Mouse (Mus musculus) urinary bladder, adult 2 months (tissue): Measurements from ENCODE around the gene Xpo1. TPM values are rescaled to one million over a fixed set of nuclear protein-coding genes. Genes with fewer than 3 reads are reported as not detected.
A peak's percentile ranks its signal among the peaks of the same experiment; 100 is the strongest.
"Not testable (repeated sequence)": the region's sequence is repeated elsewhere in the genome, so short reads cannot be mapped to it uniquely, and the experiment has no call there.

Experiments
- DNase-seq: peaks from one replicate; pipeline ENCODE4 v3.0.0; 2022; ENCODE audit warnings: low spot score
- polyA plus RNA-seq: library from polyadenylated mRNA; depleted of rRNA; stranded (reverse); fragments of >200 nt; gene quantifications from 2 replicates; pipeline ENCODE4 v1.2.3, GENCODE M21; 2012; rRNA removed

Xpo1 gene
- polyA plus RNA-seq: 42.8 and 44.6 TPM in 2 replicates

- DNase-seq: peak; percentile 100
Measured at GRCm38 (mm10) chr11:23255427-23256193, at the start of gene Xpo1. Gene Xpo1, plus strand, starts transcription at chr11:23256041.

DNA sequence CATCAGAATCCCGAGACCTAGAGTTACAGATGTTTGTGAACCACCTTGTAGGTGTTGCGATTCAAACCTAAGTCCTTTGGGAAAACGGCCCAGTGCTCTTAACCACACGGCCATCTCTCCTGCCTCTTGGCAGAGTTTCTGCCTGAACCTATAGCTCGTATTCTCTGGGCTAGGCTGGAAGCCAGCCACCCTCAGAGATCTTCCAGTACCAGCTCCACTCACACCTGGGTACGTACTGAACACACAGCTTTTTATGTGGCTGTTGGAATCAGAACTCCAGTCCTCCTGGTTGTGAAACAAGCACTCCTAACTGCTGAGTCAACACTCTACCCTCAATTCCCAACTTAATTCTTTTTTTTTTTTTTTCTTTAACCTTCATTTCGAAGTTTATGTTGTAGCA lies 46.1 kb upstream of the Xpo1 start:
- no peak for DNase-seq

- no peak for DNase-seq
Measured at GRCm38 (mm10) chr11:23210590-23211510, 45.0 kb upstream of the Xpo1 start.

DNA sequence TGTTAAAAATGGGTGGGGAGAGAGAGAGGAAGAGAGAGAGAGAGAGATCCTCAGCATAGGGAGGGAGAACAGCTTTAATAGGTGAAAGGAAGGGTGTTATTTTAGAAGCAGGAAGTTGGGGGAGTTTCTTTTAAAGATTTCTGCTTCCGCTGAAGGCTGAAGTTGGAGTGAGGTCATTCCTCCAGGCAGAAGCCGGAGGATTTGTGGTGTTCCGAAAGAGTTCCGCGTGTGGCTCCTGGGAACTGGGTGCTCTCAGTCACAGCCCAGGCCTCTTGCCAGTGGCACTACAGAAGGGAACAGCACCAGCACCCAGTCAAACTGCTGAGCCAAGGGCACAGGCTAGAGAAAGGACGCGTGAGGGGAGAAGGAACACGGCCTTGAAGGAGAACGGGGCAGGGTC lies 38.4 kb upstream of the Xpo1 start:
- no peak for DNase-seq

- no peak for DNase-seq
Measured at GRCm38 (mm10) chr11:23236015-23236414, 19.8 kb upstream of the Xpo1 start.

DNA sequence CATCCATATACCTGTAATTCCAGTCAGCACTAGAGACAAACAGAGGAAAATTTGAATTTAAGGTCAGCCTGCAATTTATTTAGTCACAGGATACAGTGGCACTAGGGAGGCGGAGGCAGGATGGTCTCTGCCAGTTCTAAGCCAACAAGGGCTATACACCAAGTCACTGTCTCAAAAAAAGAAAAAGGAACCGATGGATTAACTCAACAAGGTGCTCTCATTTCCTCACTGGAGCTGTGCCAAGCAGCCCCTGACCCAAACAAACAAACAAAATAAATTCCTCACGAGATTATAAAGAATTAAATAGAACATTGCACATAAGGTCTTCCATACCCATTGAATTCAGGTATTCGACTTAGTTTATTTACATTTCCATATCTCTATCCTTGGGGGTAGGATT lies 1.9 kb upstream of the Xpo1 start:
- DNase-seq: no peak

- no peak for DNase-seq
Measured at GRCm38 (mm10) chr11:23254548-23254947, 1.3 kb upstream of the Xpo1 start.

GRCm38 (mm10) chr11:23255053-23255426 lies 801 bp upstream of the Xpo1 start:
- no peak for DNase-seq

GRCm38 (mm10) chr11:23256194-23256802 lies 457 bp downstream of the Xpo1 start:
- DNase-seq: no peak

- DNase-seq: peak; percentile 42
Measured at GRCm38 (mm10) chr11:23256803-23257704, 1.2 kb downstream of the Xpo1 start.

DNA sequence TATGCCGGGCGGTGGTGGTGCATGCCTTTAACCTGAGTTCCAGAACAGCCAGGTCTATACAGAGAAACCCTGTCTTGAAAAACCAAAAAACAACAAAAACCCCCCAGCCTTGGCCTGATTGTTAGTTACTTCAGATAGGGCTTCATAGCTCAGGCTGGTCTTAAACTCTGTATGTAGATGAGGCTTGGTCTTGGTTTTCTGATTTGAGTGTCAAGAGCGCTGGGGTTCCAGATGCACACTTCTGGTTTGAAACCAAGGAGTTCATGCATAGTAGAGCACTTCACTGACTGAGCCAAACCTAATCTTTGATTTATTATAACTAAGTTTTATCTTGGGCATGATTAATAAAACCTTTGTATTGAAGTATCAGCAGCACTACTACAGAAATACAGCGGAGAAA lies 3.2 kb downstream of the Xpo1 start:
- DNase-seq: no peak

GRCm38 (mm10) chr11:23259481-23259880 lies 3.6 kb downstream of the Xpo1 start:
- DNase-seq: no peak

DNA sequence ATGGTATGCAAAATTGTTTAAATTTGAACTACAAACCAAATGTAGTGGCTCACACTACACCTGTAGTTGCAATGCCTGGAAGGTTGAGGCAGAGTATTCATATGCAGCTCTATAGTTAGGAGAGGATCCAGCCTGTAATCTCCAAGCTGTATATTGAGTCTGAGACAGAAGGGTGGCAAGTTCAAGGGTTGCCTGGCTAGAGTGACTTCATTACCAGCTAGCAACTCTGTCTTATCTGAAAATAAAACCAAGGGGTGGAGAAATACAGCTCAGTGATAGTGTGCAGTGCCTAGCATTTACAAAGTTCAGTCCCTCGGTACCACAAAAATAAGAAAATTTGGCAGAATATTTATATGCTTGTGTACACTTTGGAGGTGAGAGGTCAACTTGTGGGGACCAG lies 4.3 kb downstream of the Xpo1 start:
- no peak for DNase-seq

DNA sequence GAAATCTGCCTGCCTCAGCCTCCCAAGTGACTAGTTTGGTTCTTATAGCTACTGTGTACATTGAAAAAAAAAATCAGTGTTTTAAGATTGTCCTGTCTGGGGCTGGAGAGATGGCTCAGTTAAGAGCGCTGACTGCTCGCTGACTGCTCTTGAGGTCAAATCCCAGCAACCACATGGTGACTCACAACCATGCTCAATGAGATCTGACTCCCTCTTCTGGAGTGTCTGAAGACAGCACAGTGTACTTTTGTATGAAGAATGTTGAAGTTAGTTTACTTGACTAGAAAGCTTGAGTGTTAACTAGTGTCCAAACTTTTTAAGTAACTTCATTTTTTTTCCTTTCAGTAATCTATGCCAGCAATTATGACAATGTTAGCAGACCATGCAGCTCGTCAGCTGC lies 5.6 kb downstream of the Xpo1 start:
- no peak for DNase-seq

GRCm38 (mm10) chr11:23264949-23265348 lies 9.1 kb downstream of the Xpo1 start:
- DNase-seq: no peak

DNA sequence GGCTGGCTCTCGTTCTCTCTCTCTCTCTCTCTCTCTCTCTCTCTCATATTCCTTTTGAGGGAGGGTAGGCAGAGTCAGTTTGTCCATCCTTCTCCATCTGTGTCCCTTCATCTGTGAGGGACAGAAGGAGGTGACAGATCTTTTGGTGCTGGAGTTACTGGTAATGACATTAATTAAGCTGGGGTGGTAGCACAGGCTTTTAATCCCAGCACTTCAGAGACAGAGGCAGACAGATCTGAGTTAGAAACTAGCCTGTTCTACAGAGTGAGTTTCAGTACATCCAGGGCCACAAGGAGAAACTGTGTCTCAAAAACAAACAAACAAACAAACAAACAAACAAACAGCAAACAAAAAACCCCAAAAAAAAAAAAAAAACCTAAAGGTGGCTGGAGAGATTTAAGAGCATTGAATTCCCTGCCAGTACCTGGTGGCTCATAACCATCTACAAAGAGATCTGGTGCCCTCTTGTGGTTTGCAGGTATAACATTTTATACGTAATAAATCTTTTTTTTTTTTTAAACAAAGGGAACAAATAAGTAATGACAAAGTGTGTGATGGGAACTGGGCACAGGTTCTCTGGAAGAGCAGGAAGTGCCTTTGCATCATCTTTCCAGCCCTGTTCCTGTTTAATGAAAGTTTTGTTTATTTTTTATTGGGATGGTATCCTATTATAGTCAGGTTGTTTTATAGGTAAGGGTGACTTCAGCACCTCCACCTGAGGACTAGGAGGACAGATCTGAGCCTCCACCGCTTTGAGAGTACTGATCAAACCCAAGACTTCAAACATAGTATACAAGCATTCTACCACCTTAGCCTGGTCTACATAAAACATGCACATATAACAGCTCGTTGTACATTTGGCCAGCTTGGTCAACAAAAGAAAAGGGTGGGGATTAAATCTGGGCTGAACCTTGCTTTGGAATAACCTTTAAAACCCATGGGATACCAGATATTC lies 16.2 kb downstream of the Xpo1 start:
- no peak for DNase-seq

- DNase-seq: no peak
Measured at GRCm38 (mm10) chr11:23275780-23276179, 19.9 kb downstream of the Xpo1 start.

GRCm38 (mm10) chr11:23284469-23284868 lies 28.6 kb downstream of the Xpo1 start:
- DNase-seq: no peak

GRCm38 (mm10) chr11:23288866-23289265 lies 33.0 kb downstream of the Xpo1 start:
- not testable (repeated sequence) for DNase-seq

DNA sequence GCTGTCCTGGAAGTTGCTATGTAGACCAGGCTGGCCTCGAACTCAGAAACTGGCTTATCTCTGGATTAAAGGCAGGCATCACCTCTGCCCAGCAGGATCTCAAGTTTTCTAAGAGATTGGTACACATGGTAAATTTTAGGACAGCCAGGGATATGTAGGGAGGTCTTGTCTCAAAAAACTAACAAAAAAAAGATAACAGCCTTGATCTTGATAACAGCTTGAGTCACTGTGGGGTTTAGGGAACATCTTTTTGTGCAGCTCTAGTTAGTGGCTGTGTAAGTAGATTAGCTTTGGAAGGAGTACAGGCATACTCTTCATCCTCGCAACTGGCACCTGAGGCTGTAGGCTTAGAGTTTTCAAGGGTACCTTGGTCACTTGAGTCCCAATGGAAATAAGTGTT lies 41.5 kb downstream of the Xpo1 start:
- no peak for DNase-seq
